Mouse (Mus musculus) thymus, adult 2 months (tissue): ENCODE data around the gene Mpi. TPM values are rescaled to one million over a fixed set of nuclear protein-coding genes. Genes with fewer than 3 reads are reported as not detected.

Source experiments
- DNase-seq: peaks from one replicate; pipeline ENCODE4 v3.0.0; 2021
- H3K27ac ChIP-seq: fragments of 200-500 bp; 2 replicates; pipeline ENCODE4 v1.5.1; 2012; ENCODE audit warnings: low read length, control low read depth; ENCODE audit not compliant: control insufficient read depth, insufficient read depth
- H3K27me3 ChIP-seq: fragments of 200-500 bp; 2 replicates; pipeline ENCODE4 v1.6.1; 2012; ENCODE audit warnings: mild to moderate bottlenecking, low read length, moderate library complexity, mixed read lengths; ENCODE audit not compliant: control insufficient read depth, insufficient read depth
- H3K36me3 ChIP-seq: fragments of 200-500 bp; 2 replicates; pipeline ENCODE4 v1.6.1; 2012; ENCODE audit warnings: mild to moderate bottlenecking, low read length, moderate library complexity; ENCODE audit not compliant: control insufficient read depth, insufficient read depth
- H3K4me1 ChIP-seq: fragments of 200-500 bp; replicated peaks from 2 replicates; pipeline ENCODE4 v1.6.1; 2012; ENCODE audit warnings: low read length; ENCODE audit not compliant: control insufficient read depth, insufficient read depth
- H3K4me3 ChIP-seq: fragments of 200-500 bp; 2 replicates; pipeline ENCODE4 v1.5.1; 2012; ENCODE audit warnings: mild to moderate bottlenecking, low read length, control low read depth, moderate library complexity; ENCODE audit not compliant: control insufficient read depth, insufficient read depth
- CTCF ChIP-seq: fragments of 200-500 bp; IDR thresholded peaks from 2 replicates; pipeline ENCODE4 v1.5.1; 2012; ENCODE audit warnings: mild to moderate bottlenecking, control low read depth, low read length, moderate library complexity, borderline replicate concordance; ENCODE audit not compliant: control insufficient read depth, poor library complexity, insufficient read depth; ENCODE audit errors: extremely low read depth
- POLR2A ChIP-seq: fragments of 200-500 bp; IDR thresholded peaks from 2 replicates; pipeline ENCODE4 v1.6.1; 2012; ENCODE audit warnings: mild to moderate bottlenecking, low read length, control low read depth, moderate library complexity; ENCODE audit not compliant: control insufficient read depth, poor library complexity, insufficient read depth; ENCODE audit errors: extremely low read depth
- WGBS: fragments of 180-500 bp; shearing (Covaris S2); methylation state at CpG from one replicate; pipeline ENCODE4 v1.1.7; 2018; 5-methylcytosine and 5-hydroxymethylcytosine counted together
- polyA plus RNA-seq: library from polyadenylated mRNA; depleted of rRNA; stranded (reverse); fragments of >200 nt; gene quantifications from 2 replicates; pipeline ENCODE4 v1.2.3, GENCODE M21; 2012

Gene Mpi
- polyA plus RNA-seq, 1 experiment = 54.3 TPM

DNA sequence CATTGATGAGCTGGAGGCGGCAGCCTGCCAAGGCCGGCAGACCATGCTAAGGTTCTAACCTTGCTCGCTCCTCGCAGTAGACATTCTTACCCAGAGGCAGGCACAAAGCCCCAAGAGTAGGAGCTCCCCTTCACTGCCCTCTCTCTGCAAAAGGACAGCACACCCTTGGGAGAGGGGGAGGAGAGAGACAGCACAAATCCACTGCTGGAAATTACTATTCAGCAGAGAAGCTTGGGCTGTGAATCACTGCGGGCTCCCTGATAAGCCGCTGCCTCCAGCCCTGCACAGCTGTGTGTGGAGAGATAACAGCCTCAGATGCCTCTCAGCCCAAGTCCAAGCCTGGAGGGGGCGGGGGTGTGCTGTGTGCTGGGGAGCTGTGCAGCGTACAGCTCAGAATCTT is 46.9 kb downstream of the Mpi start:
- WGBS = 9% methylated on average over 8 of the region's 8 CpGs
- no peak overlapping the region for H3K27ac ChIP-seq
- DNase-seq = no peak

DNA sequence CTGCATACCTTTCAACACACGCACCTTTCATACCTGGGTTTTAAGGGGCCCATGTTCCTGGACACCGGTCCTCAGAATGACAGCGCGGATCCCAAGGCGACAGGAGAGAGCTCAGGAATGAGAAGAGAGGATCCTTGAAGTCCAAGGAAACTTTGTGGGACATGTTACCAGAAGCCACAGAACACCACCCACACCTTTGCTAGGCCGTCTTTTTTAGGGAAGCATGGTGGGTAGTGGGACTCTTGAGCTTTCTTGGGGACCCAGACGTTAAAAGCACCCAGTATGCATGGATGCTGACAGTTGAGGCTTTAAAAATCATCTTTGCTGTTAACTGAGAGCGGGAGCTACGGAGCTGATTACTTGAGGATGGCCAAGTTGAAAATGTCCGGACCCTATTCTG is 47.7 kb downstream of the Mpi start:
- Histone ChIP-seq H3K36me3 (no peaks in the 10 kb centered on the region), H3K4me3 (no peak overlapping the region), H3K4me1 (peaks cover 11% of the 10 kb centered on the region), H3K27ac (no peak overlapping the region), H3K27me3 (peaks cover 33% of the 10 kb centered on the region)
- 64% methylated on average over 10 of the region's 10 CpGs for WGBS
- DNase-seq = no peak
- no peak for TF ChIP-seq CTCF
- no peak for TF ChIP-seq POLR2A

More for the DNA sequence above, 46.9 kb downstream of the Mpi start:
- Histone ChIP-seq H3K4me1 (peaks cover 11% of the 10 kb centered on the region), H3K4me3 (no peak overlapping the region), H3K27me3 (peaks cover 33% of the 10 kb centered on the region), H3K36me3 (no peaks in the 10 kb centered on the region)
- no peak for TF ChIP-seq POLR2A
- no peak for TF ChIP-seq CTCF

DNA sequence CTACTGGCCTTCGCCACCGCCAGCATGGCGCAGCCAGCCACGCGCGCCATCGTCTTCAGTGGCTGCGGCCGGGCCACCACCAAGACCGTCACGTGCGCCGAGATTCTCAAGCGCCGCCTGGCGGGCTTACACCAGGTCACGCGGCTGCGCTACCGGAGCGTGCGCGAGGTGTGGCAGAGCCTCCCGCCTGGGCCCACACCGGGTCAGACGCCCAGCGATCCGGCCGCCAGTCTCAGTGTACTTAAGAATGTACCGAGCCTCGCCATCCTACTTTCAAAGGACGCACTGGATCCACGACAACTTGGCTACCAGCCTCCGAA is 48.2 kb downstream of the Mpi start:
- Histone ChIP-seq H3K27me3 (peaks cover 35% of the 10 kb centered on the region), H3K4me1 (peaks cover 11% of the 10 kb centered on the region), H3K4me3 (peak overlapping the region; percentile 36), H3K36me3 (no peaks in the 10 kb centered on the region), H3K27ac (no peak overlapping the region)
- peak; percentile 63 for DNase-seq
- 2% methylated on average over 34 of the region's 34 CpGs for WGBS
- TF ChIP-seq CTCF (0 out of 2 replicates have a peak, but pooled peaks have one; percentile 32), POLR2A (no peak)

DNA sequence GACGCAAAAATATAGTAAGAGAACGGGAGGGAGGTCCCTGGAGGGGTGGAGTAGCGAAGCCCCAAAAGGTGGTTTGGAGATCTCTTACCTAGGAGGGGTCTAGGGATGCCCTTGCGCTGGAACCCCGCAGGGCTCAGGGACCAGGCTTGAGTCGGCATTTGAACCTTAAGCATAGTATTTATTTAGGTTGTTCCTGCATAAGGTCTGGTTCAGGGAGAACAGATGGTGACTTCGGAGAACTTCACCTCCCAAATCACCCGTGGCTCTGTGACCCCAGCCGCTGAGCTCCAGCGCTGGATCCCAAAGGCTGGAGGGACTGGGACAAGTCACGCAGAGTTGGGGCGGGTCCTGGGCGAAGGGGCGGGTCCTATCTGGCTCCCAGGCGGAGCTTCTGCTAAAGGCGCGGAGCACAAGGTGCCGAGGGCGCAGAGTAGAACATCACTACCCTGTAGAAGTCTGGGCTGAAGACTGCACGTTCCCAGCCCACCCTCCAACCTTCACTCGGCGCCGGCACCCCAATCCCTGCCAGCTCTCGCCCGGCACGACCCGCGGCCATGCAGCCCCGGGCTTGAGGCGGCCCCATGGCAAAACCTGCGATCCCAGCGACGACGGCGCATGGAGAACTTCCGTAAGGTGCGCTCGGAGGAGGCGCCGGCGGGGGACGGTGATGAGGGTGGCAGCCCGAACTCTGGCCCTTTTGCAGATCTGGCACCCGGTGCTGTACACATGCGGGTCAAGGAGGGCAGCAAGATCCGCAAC is 48.8 kb downstream of the Mpi start, which contains the start of gene Rpp25:
TSS of gene Rpp25 (plus strand) at position 405 of the 759 bp plus-strand sequence.
- no peak for DNase-seq
- WGBS = 2% methylated on average over 46 of the region's 46 CpGs
- Histone ChIP-seq H3K4me1 (peaks cover 11% of the 10 kb centered on the region), H3K27me3 (peaks cover 35% of the 10 kb centered on the region), H3K27ac (no peak within 1 kb of the TSS), H3K4me3 (peak within 1 kb of the TSS; percentile 36), H3K36me3 (no peaks in the 10 kb centered on the region)
- TF ChIP-seq POLR2A (no peak), CTCF (no peak)

DNA sequence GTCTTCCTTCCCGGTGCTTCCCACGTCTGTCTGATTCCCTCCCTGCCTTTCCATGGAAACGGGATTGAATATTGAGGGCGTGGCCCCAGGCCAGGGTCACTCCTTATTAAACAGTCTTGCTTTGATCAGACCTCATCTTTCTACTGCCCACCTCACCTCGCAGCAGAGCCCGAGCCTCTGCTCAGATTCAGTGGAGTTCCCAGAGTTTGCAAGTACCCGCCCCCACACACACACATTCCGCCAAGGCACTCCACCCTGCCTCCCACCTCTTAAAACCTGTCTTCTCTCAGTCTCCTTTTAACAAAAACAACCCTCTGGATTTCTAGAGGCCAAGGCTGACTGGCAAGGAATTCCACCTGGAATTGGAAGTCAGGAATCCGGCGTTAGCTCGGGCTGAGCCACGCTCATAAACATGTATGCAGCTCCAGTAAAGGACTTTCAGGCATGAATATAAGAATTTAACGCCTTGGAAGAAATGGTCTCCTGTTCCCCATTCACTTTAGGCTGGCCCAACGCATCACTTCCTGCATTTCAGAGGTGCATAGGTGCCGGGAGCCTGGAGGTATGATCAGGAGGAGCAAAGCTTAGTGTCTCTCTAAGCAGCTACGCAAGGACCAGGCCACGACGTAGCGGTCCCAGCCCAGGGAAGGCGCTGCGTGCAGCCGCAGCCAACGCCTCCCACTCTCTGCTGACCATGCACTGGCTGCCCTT is 49.5 kb downstream of the Mpi start:
- DNase-seq = no peak
- Histone ChIP-seq H3K27ac (no peak overlapping the region), H3K36me3 (no peaks in the 10 kb centered on the region), H3K4me3 (no peak overlapping the region), H3K4me1 (peaks cover 11% of the 10 kb centered on the region), H3K27me3 (peaks cover 35% of the 10 kb centered on the region)
- TF ChIP-seq CTCF = no peak
- TF ChIP-seq POLR2A = no peak
- WGBS = 15% methylated on average over 23 of the region's 23 CpGs

DNA sequence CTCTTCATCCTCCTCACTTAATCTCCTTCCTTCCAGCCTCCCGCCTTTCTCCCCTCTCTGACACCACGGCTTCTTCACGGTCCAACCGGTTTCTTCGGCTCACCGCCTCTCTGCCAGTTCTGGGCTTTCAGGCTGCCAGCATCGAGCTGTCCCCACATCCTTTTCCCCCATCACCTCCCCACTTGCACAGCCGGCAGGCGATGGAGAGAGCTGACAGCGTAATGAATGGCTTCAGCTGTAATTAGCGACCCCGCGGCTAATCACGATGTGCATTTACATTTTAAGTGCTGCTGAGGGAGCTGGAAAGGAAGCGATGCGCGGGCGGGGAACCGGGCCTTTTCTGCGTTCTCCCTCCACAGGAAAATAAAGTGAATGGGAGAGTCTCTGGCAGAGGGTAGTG is 50.7 kb downstream of the Mpi start:
- no peak for TF ChIP-seq CTCF
- no peak for TF ChIP-seq POLR2A
- Histone ChIP-seq H3K27ac (no peak overlapping the region), H3K27me3 (peaks cover 35% of the 10 kb centered on the region), H3K4me1 (peaks cover 11% of the 10 kb centered on the region), H3K4me3 (no peak overlapping the region), H3K36me3 (no peaks in the 10 kb centered on the region)
- 7% methylated on average over 20 of the region's 20 CpGs for WGBS
- no peak for DNase-seq
